In genomic region chr13:114388211-114388965, GRCm38 (mm10) we compare ENCODE assay signal across 8 mouse cellular contexts. TPM values are rescaled to one million over a fixed set of nuclear protein-coding genes. Genes with fewer than 3 reads are reported as not detected.
DNase-seq lines count a peak whose midpoint lies in the region; ATAC-seq and TF ChIP-seq lines count a peak whose summit lies in the region.

TSS of gene Ndufs4 (minus strand) at chr13:114388258.

- peak within 1 kb of the TSS; percentile 96 for H3K4me3 ChIP-seq in kidney, embryonic 14.5 days (ENCODE audit: low read length)
- peak within 1 kb of the TSS; percentile 97 for H3K4me3 ChIP-seq in E14TG2a.4 (replicated peaks; ENCODE audit: low read length)
- peak within 1 kb of the TSS; percentile 82 for H3K4me3 ChIP-seq in forebrain, embryonic 10.5 days
- H3K4me3 ChIP-seq in limb, embryonic 14.5 days (replicated peaks; ENCODE audit: low read length) = peak within 1 kb of the TSS; percentile 86
- H3K4me3 ChIP-seq in stomach, embryonic 14.5 days (ENCODE audit: low read depth, low read length) = peak within 1 kb of the TSS; percentile 95

- peaks cover 12% of the 10 kb centered on the region; the same call in 1 of the 2 replicates for H3K4me1 ChIP-seq in kidney, embryonic 14.5 days (ENCODE audit: control insufficient read depth, insufficient read depth, low read length)
- peaks cover 15% of the 10 kb centered on the region for H3K4me1 ChIP-seq in E14TG2a.4 (replicated peaks; ENCODE audit: low read depth, low read length)
- peaks cover 14% of the 10 kb centered on the region for H3K4me1 ChIP-seq in forebrain, embryonic 10.5 days
- peaks cover 6% of the 10 kb centered on the region for H3K4me1 ChIP-seq in limb, embryonic 14.5 days (ENCODE audit: control insufficient read depth, insufficient read depth, low read length)
- H3K4me1 ChIP-seq in stomach, embryonic 14.5 days (ENCODE audit: control insufficient read depth, insufficient read depth, low read length) = peaks cover 3% of the 10 kb centered on the region; the same call in 1 of the 2 replicates

- H3K27ac ChIP-seq in kidney, embryonic 14.5 days (ENCODE audit: low read depth, low read length) = peak within 1 kb of the TSS; percentile 81
- peak within 1 kb of the TSS; percentile 92 for H3K27ac ChIP-seq in forebrain, embryonic 10.5 days
- peak within 1 kb of the TSS; percentile 86 for H3K27ac ChIP-seq in limb, embryonic 14.5 days (replicated peaks; ENCODE audit: low read depth, low read length)
- peak within 1 kb of the TSS; percentile 68; the same call in 1 of the 2 replicates for H3K27ac ChIP-seq in stomach, embryonic 14.5 days (ENCODE audit: low read length)

- no peak for ATAC-seq in kidney, embryonic 14.5 days (ENCODE audit: low FRiP score, low TSS enrichment)
- 0 out of 2 replicates have a peak, but pooled peaks have one; percentile 14 for ATAC-seq in limb, embryonic 14.5 days (ENCODE audit: low FRiP score, low read depth)
- ATAC-seq in stomach, embryonic 14.5 days (ENCODE audit: insufficient number of reproducible peaks, insufficient read depth, low FRiP score, low read depth) = no peak; the same call in 1 of the 2 replicates

- no peaks in the 10 kb centered on the region for H3K36me3 ChIP-seq in kidney, embryonic 14.5 days (ENCODE audit: control insufficient read depth, insufficient read depth, low read length)
- H3K36me3 ChIP-seq in E14TG2a.4 (ENCODE audit: insufficient read depth, low read length) = 0 out of 2 replicates have a peak, but pooled peaks cover 3% of the 10 kb centered on the region
- H3K36me3 ChIP-seq in forebrain, embryonic 10.5 days (replicated peaks) = peaks cover 11% of the 10 kb centered on the region
- H3K36me3 ChIP-seq in limb, embryonic 14.5 days (ENCODE audit: control insufficient read depth, insufficient read depth, low read length) = no peaks in the 10 kb centered on the region
- H3K36me3 ChIP-seq in stomach, embryonic 14.5 days (ENCODE audit: control insufficient read depth, insufficient read depth, low read length) = no peaks in the 10 kb centered on the region

- TF ChIP-seq POLR2A in limb, embryonic 14.5 days (IDR thresholded peaks at IDR 0.05; ENCODE audit: borderline replicate concordance, extremely low read depth, insufficient read depth, insufficient read length) = no peak

- peak within 1 kb of the TSS; percentile 80 for H3K4me2 ChIP-seq in kidney, embryonic 14.5 days (replicated peaks; ENCODE audit: low read depth, low read length)
- peak within 1 kb of the TSS; percentile 65 for H3K4me2 ChIP-seq in limb, embryonic 14.5 days (replicated peaks; ENCODE audit: low read depth, low read length, severe bottlenecking)
- H3K4me2 ChIP-seq in stomach, embryonic 14.5 days (replicated peaks; ENCODE audit: low read depth, low read length) = peak within 1 kb of the TSS; percentile 67

- no peak for DNase-seq in kidney, postnatal 14 days
- no peak for DNase-seq in forebrain, embryonic 10.5 days (ENCODE audit: extremely low spot score, low spot score)
- no peak for DNase-seq in heart, postnatal 4 days
- DNase-seq in limb, embryonic 14.5 days (ENCODE audit: low spot score) = peak; percentile 54
- DNase-seq in right cerebral cortex, postnatal 4 days = no peak

- peak within 1 kb of the TSS; percentile 85 for H3K9ac ChIP-seq in kidney, embryonic 14.5 days (ENCODE audit: low read depth, low read length)
- peak within 1 kb of the TSS; percentile 87 for H3K9ac ChIP-seq in limb, embryonic 14.5 days (ENCODE audit: low read depth, low read length, severe bottlenecking)
- H3K9ac ChIP-seq in stomach, embryonic 14.5 days (replicated peaks; ENCODE audit: low read depth, low read length) = peak within 1 kb of the TSS; percentile 77

- no peaks in the 10 kb centered on the region for H3K27me3 ChIP-seq in kidney, embryonic 14.5 days (ENCODE audit: control insufficient read depth, insufficient read depth, low read length)
- H3K27me3 ChIP-seq in E14TG2a.4 (ENCODE audit: insufficient read depth, low read length) = peaks cover 10% of the 10 kb centered on the region
- no peaks in the 10 kb centered on the region for H3K27me3 ChIP-seq in forebrain, embryonic 10.5 days (ENCODE audit: poor library complexity, severe bottlenecking)
- H3K27me3 ChIP-seq in limb, embryonic 14.5 days (ENCODE audit: control insufficient read depth, insufficient read depth, low read length) = no peaks in the 10 kb centered on the region
- no peaks in the 10 kb centered on the region for H3K27me3 ChIP-seq in stomach, embryonic 14.5 days (ENCODE audit: control insufficient read depth, insufficient read depth, low read length)

- no peaks in the 10 kb centered on the region for H3K9me3 ChIP-seq in kidney, embryonic 14.5 days (ENCODE audit: control insufficient read depth, low read length)
- no peaks in the 10 kb centered on the region for H3K9me3 ChIP-seq in E14TG2a.4 (ENCODE audit: low read length)
- no peaks in the 10 kb centered on the region for H3K9me3 ChIP-seq in forebrain, embryonic 10.5 days
- H3K9me3 ChIP-seq in limb, embryonic 14.5 days (ENCODE audit: control insufficient read depth, low read length) = no peaks in the 10 kb centered on the region
- no peaks in the 10 kb centered on the region for H3K9me3 ChIP-seq in stomach, embryonic 14.5 days (ENCODE audit: control insufficient read depth, low read depth, low read length)

- TF ChIP-seq CTCF in E14TG2a.4 (conservative IDR thresholded peaks at IDR 0.05; ENCODE audit: low read length) = no peak

- WGBS in kidney, embryonic 14.5 days = 45% methylated on average over 13 of the region's 13 CpGs
- 45% methylated on average over 13 of the region's 13 CpGs for WGBS in forebrain, embryonic 10.5 days
- 34% methylated on average over 12 of the region's 13 CpGs for WGBS in limb, embryonic 14.5 days
- WGBS in stomach, embryonic 14.5 days = 36% methylated on average over 13 of the region's 13 CpGs

RNA-seq across cellular contexts. Expression of gene Ndufs4, which starts in this region (rescaled TPM):
- 324 and 417 TPM in 2 replicates for polyA plus RNA-seq in kidney, embryonic 14.5 days (2014; fragmentation: Nextera tagmentation; extraction: Ambion mirVana)
- 253 and 258 TPM in 2 replicates for polyA plus RNA-seq in forebrain, embryonic 10.5 days (2016; fragmentation: Nextera tagmentation; extraction: Ambion mirVana)
- 100 to 1,000 TPM; 365 to 413 TPM for total RNA-seq in heart, postnatal 4 days (2021)
- 53.6 and 86.5 TPM in 2 replicates for polyA plus RNA-seq in limb, embryonic 14.5 days (2012; rRNA removed)
- 279 and 290 TPM in 2 replicates for polyA plus RNA-seq in limb, embryonic 14.5 days (2014; fragmentation: Nextera tagmentation; extraction: Ambion mirVana)
- polyA plus RNA-seq in stomach, embryonic 14.5 days (2014; fragmentation: Nextera tagmentation; extraction: Ambion mirVana) = 299 and 301 TPM in 2 replicates
